Mouse (Mus musculus): Measurements from ENCODE around the gene 1500015O10Rik. TPM values are rescaled to one million over a fixed set of nuclear protein-coding genes. Genes with fewer than 3 reads are reported as not detected.

1500015O10Rik gene
- polyA plus RNA-seq, 1 experiment, result 0.40 TPM

DNA sequence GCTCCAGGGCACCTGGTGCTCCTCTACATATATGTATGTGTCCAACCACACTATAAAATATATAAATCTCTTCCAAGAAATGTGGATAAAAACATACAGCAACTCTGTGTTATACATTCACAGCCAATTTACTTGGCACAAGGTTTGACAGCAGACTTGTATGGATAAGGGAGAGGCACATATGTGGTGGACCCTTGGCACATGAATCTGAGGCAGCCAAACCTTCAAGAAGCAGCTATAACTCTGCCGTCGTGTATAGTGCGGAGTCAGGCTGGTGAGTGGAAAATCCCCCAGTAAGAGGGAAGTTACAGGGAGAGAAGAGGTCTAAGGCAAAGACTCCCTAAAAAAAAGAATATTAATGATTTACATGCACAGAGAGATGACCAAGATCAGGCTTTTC is 42.3 kb downstream of the 1500015O10Rik start:
- TF ChIP-seq CTCF (IDR thresholded peaks at IDR 0.05; ENCODE audit: control insufficient read depth, insufficient read depth, insufficient replicate concordance, low read depth, low read length) (no peak), POLR2A (IDR thresholded peaks at IDR 0.05; ENCODE audit: control insufficient read depth, low read depth, low read length) (no peak)
- H3K36me3 ChIP-seq (ENCODE audit: control insufficient read depth, insufficient read depth, low read length), result no peaks in the 10 kb centered on the region
- no peaks in the 10 kb centered on the region for H3K4me1 ChIP-seq (ENCODE audit: control insufficient read depth, insufficient read depth, low read length)
- no peak overlapping the region for H3K4me3 ChIP-seq (ENCODE audit: control insufficient read depth, low read depth, low read length)
- no peak overlapping the region for H3K27ac ChIP-seq (ENCODE audit: control insufficient read depth, insufficient read depth, low read depth, low read length)
- no peaks in the 10 kb centered on the region for H3K27me3 ChIP-seq (ENCODE audit: control insufficient read depth, insufficient read depth, low read length)

DNA sequence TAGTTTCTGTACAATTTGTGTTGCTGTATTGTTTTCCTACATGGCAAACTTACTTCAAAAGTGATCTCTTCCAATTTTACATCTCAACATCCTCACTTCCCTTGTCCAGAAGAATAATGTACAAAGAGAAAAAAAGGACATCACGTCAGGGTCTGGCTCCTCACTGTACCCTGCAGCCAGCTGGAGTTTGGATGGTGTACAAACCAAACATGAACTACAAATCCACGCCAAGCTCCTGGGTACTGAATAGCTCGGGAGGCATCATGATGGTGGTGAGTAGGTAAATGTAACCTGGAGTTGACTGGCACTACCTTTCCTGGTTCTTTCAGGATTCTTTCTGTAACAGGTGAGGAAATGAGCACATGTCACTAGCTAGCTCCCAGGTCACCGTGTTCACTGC is 43.7 kb downstream of the 1500015O10Rik start:
- H3K36me3 ChIP-seq (ENCODE audit: control insufficient read depth, insufficient read depth, low read length), result no peaks in the 10 kb centered on the region
- H3K27me3 ChIP-seq (ENCODE audit: control insufficient read depth, insufficient read depth, low read length), result no peaks in the 10 kb centered on the region
- H3K4me3 ChIP-seq (ENCODE audit: control insufficient read depth, low read depth, low read length), result no peak overlapping the region
- H3K27ac ChIP-seq (ENCODE audit: control insufficient read depth, insufficient read depth, low read depth, low read length), result no peak overlapping the region
- no peaks in the 10 kb centered on the region for H3K4me1 ChIP-seq (ENCODE audit: control insufficient read depth, insufficient read depth, low read length)
- TF ChIP-seq POLR2A (IDR thresholded peaks at IDR 0.05; ENCODE audit: control insufficient read depth, low read depth, low read length) (no peak), CTCF (IDR thresholded peaks at IDR 0.05; ENCODE audit: control insufficient read depth, insufficient read depth, insufficient replicate concordance, low read depth, low read length) (no peak)

DNA sequence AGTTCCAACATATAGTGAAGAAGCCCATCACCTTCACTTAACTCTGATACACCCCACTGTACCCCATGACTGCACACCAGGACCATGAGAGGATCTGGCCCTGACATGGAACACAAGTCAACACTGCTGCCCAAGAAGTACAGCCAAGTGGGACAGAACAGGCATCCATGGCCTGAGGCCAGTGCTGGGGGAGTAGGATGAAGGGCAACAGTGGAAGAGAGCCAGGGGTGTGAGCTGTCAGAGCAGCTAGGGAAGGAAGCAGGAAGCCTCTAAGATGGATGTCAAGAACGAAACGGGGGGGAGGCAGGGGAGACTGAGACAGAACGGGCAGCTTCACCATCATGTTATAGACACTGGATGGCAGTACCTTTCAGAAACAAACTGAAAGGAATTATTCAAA is 45.7 kb downstream of the 1500015O10Rik start:
- H3K27me3 ChIP-seq (ENCODE audit: control insufficient read depth, insufficient read depth, low read length), result no peaks in the 10 kb centered on the region
- H3K4me1 ChIP-seq (ENCODE audit: control insufficient read depth, insufficient read depth, low read length), result no peaks in the 10 kb centered on the region
- H3K27ac ChIP-seq (ENCODE audit: control insufficient read depth, insufficient read depth, low read depth, low read length), result no peak overlapping the region
- TF ChIP-seq CTCF (IDR thresholded peaks at IDR 0.05; ENCODE audit: control insufficient read depth, insufficient read depth, insufficient replicate concordance, low read depth, low read length) (no peak), POLR2A (IDR thresholded peaks at IDR 0.05; ENCODE audit: control insufficient read depth, low read depth, low read length) (no peak)
- no peak overlapping the region for H3K4me3 ChIP-seq (ENCODE audit: control insufficient read depth, low read depth, low read length)
- H3K36me3 ChIP-seq (ENCODE audit: control insufficient read depth, insufficient read depth, low read length), result no peaks in the 10 kb centered on the region

DNA sequence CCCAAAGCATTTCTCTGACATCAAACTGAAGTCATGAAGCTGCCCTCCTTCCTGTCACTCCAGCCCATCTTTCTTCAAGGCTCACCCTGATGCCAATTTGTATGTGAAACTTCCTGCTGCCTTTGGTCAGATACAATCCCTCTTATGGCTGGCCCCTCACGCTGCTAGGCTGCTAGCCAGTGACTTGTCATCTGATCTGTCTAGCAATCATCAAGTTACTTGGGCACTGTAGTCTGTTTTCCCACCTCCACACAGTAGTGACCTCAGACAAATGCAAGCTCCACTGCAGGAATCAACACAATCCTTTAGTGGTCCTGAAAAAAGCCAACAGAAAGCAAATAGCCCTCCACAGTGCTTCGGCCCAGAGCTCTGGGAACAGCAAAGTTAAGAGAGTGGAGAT is 50.8 kb downstream of the 1500015O10Rik start:
- no peaks in the 10 kb centered on the region for H3K27me3 ChIP-seq (ENCODE audit: control insufficient read depth, insufficient read depth, low read length)
- H3K27ac ChIP-seq (ENCODE audit: control insufficient read depth, insufficient read depth, low read depth, low read length), result no peak overlapping the region

DNA sequence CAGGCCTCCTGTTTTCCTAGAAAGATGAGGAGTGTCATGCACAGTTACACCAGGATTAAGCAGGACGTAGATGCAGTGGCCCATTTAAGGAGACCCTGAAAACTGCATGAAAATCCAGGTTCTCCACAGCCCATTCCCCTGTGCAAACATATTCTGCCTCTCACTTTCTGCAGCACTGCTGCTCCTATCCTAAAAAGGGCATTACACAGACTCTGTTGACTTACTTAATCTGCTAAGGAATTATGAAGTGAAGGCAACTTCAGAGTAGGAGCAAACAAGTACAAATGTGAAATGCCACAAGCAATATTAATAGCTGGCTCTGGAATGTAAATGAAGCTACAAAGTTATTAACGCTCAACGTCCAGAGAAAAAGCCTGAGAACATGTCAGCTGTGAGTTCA is 51.3 kb downstream of the 1500015O10Rik start:
- Histone ChIP-seq H3K27ac (ENCODE audit: control insufficient read depth, insufficient read depth, low read depth, low read length) (no peak overlapping the region), H3K4me1 (ENCODE audit: control insufficient read depth, insufficient read depth, low read length) (no peaks in the 10 kb centered on the region), H3K36me3 (ENCODE audit: control insufficient read depth, insufficient read depth, low read length) (no peaks in the 10 kb centered on the region), H3K4me3 (ENCODE audit: control insufficient read depth, low read depth, low read length) (no peak overlapping the region), H3K27me3 (ENCODE audit: control insufficient read depth, insufficient read depth, low read length) (no peaks in the 10 kb centered on the region)
- TF ChIP-seq POLR2A (IDR thresholded peaks at IDR 0.05; ENCODE audit: control insufficient read depth, low read depth, low read length), result no peak
- no peak for TF ChIP-seq CTCF (IDR thresholded peaks at IDR 0.05; ENCODE audit: control insufficient read depth, insufficient read depth, insufficient replicate concordance, low read depth, low read length)

More for the DNA sequence above, 50.8 kb downstream of the 1500015O10Rik start:
- TF ChIP-seq CTCF (IDR thresholded peaks at IDR 0.05; ENCODE audit: control insufficient read depth, insufficient read depth, insufficient replicate concordance, low read depth, low read length), result no peak
- no peak for TF ChIP-seq POLR2A (IDR thresholded peaks at IDR 0.05; ENCODE audit: control insufficient read depth, low read depth, low read length)
- H3K4me3 ChIP-seq (ENCODE audit: control insufficient read depth, low read depth, low read length), result no peak overlapping the region
- no peaks in the 10 kb centered on the region for H3K4me1 ChIP-seq (ENCODE audit: control insufficient read depth, insufficient read depth, low read length)
- no peaks in the 10 kb centered on the region for H3K36me3 ChIP-seq (ENCODE audit: control insufficient read depth, insufficient read depth, low read length)

DNA sequence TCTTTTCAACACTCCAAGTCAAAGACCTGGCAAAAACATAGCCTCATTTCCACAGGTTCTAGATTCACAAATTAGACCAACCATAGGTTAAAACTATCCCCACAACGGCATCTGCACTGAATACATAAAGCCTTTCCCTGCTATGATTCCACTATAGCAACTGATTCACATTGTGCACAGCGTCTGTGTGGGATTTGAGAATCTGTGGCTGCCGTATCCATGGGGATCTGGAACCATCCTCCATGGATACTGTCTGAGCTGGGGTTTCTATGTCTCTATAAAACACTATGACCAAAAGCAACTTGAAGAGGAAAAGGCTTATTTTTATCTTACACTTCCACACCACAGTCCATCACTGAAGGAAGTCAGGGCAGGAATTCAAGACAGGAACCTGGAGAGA is 52.3 kb downstream of the 1500015O10Rik start:
- no peak for TF ChIP-seq POLR2A (IDR thresholded peaks at IDR 0.05; ENCODE audit: control insufficient read depth, low read depth, low read length)
- no peak for TF ChIP-seq CTCF (IDR thresholded peaks at IDR 0.05; ENCODE audit: control insufficient read depth, insufficient read depth, insufficient replicate concordance, low read depth, low read length)

DNA sequence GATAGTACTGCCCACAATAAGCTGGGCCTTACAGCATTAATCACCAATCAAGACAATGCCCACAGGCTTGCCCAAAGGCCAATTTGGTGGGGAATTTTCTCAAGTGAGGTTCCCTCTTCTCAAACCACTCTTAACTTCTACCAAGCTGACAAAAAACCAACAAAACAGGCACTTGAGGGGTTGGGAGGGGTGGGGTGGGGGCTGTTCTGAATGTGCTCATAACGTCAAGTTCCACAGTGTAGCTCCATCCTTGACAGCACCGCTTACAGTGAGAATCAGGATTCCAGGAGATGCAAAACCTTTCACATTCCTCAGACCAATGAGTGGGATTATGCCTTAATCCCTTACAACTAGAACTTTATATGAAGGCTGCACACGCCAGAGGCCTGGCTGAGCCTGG is 52.8 kb downstream of the 1500015O10Rik start:
- H3K27me3 ChIP-seq (ENCODE audit: control insufficient read depth, insufficient read depth, low read length), result no peaks in the 10 kb centered on the region
- TF ChIP-seq POLR2A (IDR thresholded peaks at IDR 0.05; ENCODE audit: control insufficient read depth, low read depth, low read length) (no peak), CTCF (IDR thresholded peaks at IDR 0.05; ENCODE audit: control insufficient read depth, insufficient read depth, insufficient replicate concordance, low read depth, low read length) (no peak)
- no peak overlapping the region for H3K4me3 ChIP-seq (ENCODE audit: control insufficient read depth, low read depth, low read length)
- H3K4me1 ChIP-seq (ENCODE audit: control insufficient read depth, insufficient read depth, low read length), result no peaks in the 10 kb centered on the region
- no peaks in the 10 kb centered on the region for H3K36me3 ChIP-seq (ENCODE audit: control insufficient read depth, insufficient read depth, low read length)
- no peak overlapping the region for H3K27ac ChIP-seq (ENCODE audit: control insufficient read depth, insufficient read depth, low read depth, low read length)

More for the DNA sequence above, 52.3 kb downstream of the 1500015O10Rik start:
- no peaks in the 10 kb centered on the region for H3K4me1 ChIP-seq (ENCODE audit: control insufficient read depth, insufficient read depth, low read length)
- H3K36me3 ChIP-seq (ENCODE audit: control insufficient read depth, insufficient read depth, low read length), result no peaks in the 10 kb centered on the region
- H3K4me3 ChIP-seq (ENCODE audit: control insufficient read depth, low read depth, low read length), result no peak overlapping the region
- H3K27me3 ChIP-seq (ENCODE audit: control insufficient read depth, insufficient read depth, low read length), result no peaks in the 10 kb centered on the region
- no peak overlapping the region for H3K27ac ChIP-seq (ENCODE audit: control insufficient read depth, insufficient read depth, low read depth, low read length)

DNA sequence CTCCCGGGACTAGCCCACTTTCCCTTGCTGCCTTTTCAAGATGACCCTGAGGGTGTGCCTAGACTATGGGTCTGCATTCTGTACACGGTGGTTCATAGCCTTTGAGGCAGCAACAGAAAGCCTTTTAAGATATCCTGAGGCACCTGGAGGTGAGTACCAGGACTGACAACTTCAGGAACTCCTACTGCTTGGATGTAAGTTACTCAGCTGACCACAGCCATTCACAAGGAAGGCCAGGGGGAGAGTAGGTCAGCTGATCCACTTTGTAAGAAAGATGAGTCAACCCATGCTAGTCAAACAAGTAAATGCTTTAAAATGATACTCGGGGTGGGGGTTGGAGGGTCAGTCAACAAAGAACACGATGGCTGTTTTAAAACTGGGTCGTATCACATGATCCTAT is 54.9 kb downstream of the 1500015O10Rik start:
- Histone ChIP-seq H3K4me3 (ENCODE audit: control insufficient read depth, low read depth, low read length) (no peak overlapping the region), H3K4me1 (ENCODE audit: control insufficient read depth, insufficient read depth, low read length) (no peaks in the 10 kb centered on the region), H3K27ac (ENCODE audit: control insufficient read depth, insufficient read depth, low read depth, low read length) (no peak overlapping the region), H3K36me3 (ENCODE audit: control insufficient read depth, insufficient read depth, low read length) (no peaks in the 10 kb centered on the region), H3K27me3 (ENCODE audit: control insufficient read depth, insufficient read depth, low read length) (no peaks in the 10 kb centered on the region)
- no peak for TF ChIP-seq CTCF (IDR thresholded peaks at IDR 0.05; ENCODE audit: control insufficient read depth, insufficient read depth, insufficient replicate concordance, low read depth, low read length)
- TF ChIP-seq POLR2A (IDR thresholded peaks at IDR 0.05; ENCODE audit: control insufficient read depth, low read depth, low read length), result no peak

All from testis, adult 2 months (tissue).